Mouse (Mus musculus) lung, postnatal 0 days (tissue): Measurements from ENCODE around the gene Gm10128.
"Not testable (repeated sequence)": the region's sequence is repeated elsewhere in the genome, so short reads cannot be mapped to it uniquely, and the experiment has no call there.

ENCODE experiments used
- CTCF ChIP-seq: IDR thresholded peaks from 2 replicates; pipeline ENCODE4 v1.5.1; 2016; ENCODE audit warnings: antibody characterized with exemption, mild to moderate bottlenecking
- EP300 ChIP-seq: IDR thresholded peaks from 2 replicates; pipeline ENCODE4 v1.6.1; 2016; ENCODE audit warnings: antibody characterized with exemption, mild to moderate bottlenecking, control low read depth

DNA sequence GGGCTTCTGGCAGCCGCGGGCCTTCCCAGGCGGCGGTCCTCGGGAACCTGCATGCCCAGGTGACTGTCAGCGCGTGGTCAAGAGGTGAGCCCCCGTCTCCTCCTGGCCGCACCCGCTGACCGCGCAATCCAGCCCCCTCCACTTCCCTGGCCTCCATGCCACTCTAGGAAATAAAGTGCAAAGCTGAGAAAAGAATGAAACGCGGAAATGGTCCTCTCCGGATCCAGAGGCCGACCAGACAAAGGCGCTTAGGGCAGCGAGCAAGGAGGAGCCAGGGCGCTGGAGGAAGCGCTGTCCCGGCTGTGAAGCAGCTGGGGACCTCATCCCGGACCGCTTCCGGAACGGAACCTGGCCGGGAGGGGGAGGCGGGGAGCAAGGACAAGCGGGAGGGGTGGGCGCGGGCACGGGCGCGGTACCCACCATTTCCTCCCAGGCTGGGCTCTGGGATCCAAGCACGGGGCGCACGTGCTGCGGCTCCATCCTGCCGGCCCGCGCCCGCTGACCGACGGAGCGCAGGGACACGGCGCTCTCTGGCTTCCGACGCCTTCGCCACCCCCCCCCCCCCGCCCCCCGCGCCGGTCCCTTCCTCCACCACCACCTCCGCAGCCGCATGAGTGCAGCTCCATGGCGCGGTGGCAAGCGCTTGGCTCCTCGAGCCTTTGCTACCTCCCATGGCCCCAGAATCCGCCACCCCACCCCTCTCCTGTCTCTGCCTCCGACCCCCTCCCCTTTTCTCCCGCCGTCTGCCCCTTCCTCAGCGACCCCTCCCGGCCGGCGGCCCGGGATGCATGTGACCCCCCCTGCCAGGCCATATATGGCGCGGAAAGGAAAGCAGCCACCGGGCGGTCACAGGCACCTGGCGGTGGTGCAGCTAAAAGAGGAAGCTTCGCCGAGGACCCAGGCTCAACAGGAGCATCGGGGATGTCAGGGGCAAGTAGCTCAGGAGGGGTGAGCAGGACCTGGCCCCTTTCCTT, 14.6 kb upstream of the Gm10128 start:
- TF ChIP-seq EP300, CTCF: not testable (repeated sequence)
